Mouse (Mus musculus) Patski (cell line): Measurements from ENCODE around the gene Slc16a10. TPM values are rescaled to one million over a fixed set of nuclear protein-coding genes. Genes with fewer than 3 reads are reported as not detected.

Experiments used
- ATAC-seq: fragments of 100-300 bp; one replicate; pipeline ENCODE4 v1.8.0; 2021
- CTCF ChIA-PET: fragments of 350-600 bp; sonication (Branson Sonifier 250); formaldehyde crosslinking; loops from one replicate; lab custom pipeline; 2022; ENCODE audit warnings: inconsistent platforms; lab: Charles Lee
- POLR2A ChIA-PET: fragments of 350-600 bp; sonication (Branson Sonifier 250); formaldehyde crosslinking; loops from one replicate; lab custom pipeline; 2022; ENCODE audit warnings: antibody characterized with exemption, inconsistent platforms; lab: Charles Lee
- DNase-seq: peaks from one replicate; pipeline ENCODE4 v3.0.0-alpha.2; 2011; ENCODE audit warnings: low read depth, low spot score
- H3K27me3 ChIP-seq: fragments of 371-371 bp; one replicate; pipeline ENCODE4 v1.5.1; 2021
- CTCF ChIP-seq: fragments of 100-300 bp; IDR thresholded peaks from one replicate; pipeline ENCODE4 v1.5.1; 2021
- in situ Hi-C: fragments of 300-500 bp; cut with MboI; formaldehyde crosslinking; loops from 3 replicates; pipeline ENCODE4 v1.11.1; 2018; ENCODE audit warnings: low pct_unique_long_range_greater_than_20kb, mixed read lengths
- polyA plus RNA-seq: library from polyadenylated mRNA; unstranded; gene quantifications from one replicate; pipeline ENCODE4 v1.2.3, GENCODE M21; 2021

Slc16a10 gene
- polyA plus RNA-seq, 1 experiment from 2014 or later = 9.1 TPM

- no peak for ATAC-seq
- H3K27me3 ChIP-seq = no peaks in the 10 kb centered on the region
- POLR2A ChIA-PET = no interaction called here
- DNase-seq = no peak
- no peak for TF ChIP-seq CTCF
- in situ Hi-C loops = no loop called here
- CTCF ChIA-PET = interaction anchor here (1.0 to 1.6 kb wide), 3 partner anchors 80 to 178 kb away, joined by 3 read pairs; no protein-coding TSS in a partner anchor
These were observed 8.4 kb downstream of the Slc16a10 start for GRCm38 (mm10) chr10:40133636-40134035.

DNA sequence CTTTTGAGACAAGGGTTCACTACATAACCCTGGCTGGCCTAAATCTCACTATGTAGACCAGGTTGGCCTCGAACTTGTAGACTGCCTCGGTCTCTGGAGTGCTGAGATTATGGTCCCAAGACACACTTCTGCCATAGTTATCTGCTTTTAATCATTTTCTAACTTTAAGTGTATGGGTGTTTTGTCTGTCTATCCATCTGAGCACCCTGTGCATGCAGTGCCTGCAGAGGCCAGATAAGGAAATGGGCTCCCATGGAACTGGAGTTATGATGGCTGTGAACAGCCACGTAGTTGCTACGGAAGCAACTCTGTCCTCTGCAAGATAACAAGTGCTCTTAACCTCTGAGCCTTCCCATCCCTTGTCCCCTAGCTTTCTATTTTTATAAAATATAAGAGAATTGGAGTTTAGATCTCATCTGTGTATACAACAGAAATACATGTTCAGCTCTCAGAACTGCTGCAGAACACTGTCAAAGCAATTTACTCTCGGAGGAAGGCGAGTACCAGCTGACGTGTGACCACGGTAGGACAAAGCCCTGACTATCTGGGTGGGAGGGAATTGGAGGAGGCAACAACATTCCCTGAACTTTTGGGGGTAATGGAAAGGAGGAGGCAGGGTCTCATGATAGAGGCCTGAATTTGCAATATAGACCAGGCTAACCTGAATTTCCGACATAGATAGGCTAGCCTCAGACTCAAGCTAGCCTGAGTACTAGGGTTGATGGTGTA lies 10.2 kb downstream of the Slc16a10 start:
- TF ChIP-seq CTCF = no peak
- ChIA-PET CTCF (interaction anchor here (1.3 kb wide), 1 partner anchor 10 kb away, joined by 3 read pairs; no protein-coding TSS in a partner anchor), POLR2A (no interaction called here)
- no peak for ATAC-seq
- in situ Hi-C loops = no loop called here
- DNase-seq = no peak
- H3K27me3 ChIP-seq = no peaks in the 10 kb centered on the region

- CTCF ChIA-PET = interaction anchor here (1.0 to 1.7 kb wide), 2 partner anchors 67 to 82 kb away, joined by 3 to 5 read pairs; no protein-coding TSS in a partner anchor
- no peak for DNase-seq
- TF ChIP-seq CTCF = no peak
- H3K27me3 ChIP-seq = no peaks in the 10 kb centered on the region
- ATAC-seq = no peak
- in situ Hi-C loops = no loop called here
- POLR2A ChIA-PET = no interaction called here
These were observed 11.9 kb downstream of the Slc16a10 start for GRCm38 (mm10) chr10:40130126-40130525.

DNA sequence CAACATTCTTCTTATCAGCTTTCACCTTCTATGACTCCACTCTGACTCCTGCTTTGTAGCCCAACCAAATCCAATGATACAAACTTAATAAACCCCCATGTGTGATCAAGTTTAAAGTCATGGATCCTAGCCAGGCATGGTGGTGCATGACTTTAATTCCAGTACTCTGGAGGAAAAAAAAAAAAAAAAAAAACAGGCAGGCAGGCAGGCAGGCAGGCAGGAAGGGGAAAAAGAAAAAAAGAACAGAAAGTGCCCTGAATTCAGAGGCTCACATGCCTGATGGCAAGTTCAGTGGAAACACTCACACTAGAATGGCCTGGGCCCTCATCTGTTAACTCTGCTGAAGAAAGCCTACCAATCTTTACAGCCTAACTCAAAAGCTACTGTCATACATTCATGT lies 12.9 kb downstream of the Slc16a10 start:
- DNase-seq (no peak), ATAC-seq (no peak)
- ChIA-PET POLR2A (interaction anchor here (1.2 kb wide), 1 partner anchor 57 kb away, joined by 3 read pairs; no protein-coding TSS in a partner anchor), CTCF (interaction anchor here (0.7 to 1.3 kb wide), 2 partner anchors 74 to 83 kb away, joined by 3 to 4 read pairs; no protein-coding TSS in a partner anchor)
- in situ Hi-C loops = no loop called here
- no peaks in the 10 kb centered on the region for H3K27me3 ChIP-seq
- no peak for TF ChIP-seq CTCF

GRCm38 (mm10) chr10:40128497-40128896 lies 13.6 kb downstream of the Slc16a10 start:
- in situ Hi-C loops = no loop called here
- CTCF ChIA-PET = interaction anchor here (1.3 kb wide), 1 partner anchor 84 kb away, joined by 4 read pairs; no protein-coding TSS in a partner anchor
- DNase-seq (no peak), ATAC-seq (no peak)
- H3K27me3 ChIP-seq = no peaks in the 10 kb centered on the region
- POLR2A ChIA-PET = interaction anchor here (1.2 kb wide), 1 partner anchor 57 kb away, joined by 3 read pairs; no protein-coding TSS in a partner anchor
- TF ChIP-seq CTCF = no peak

GRCm38 (mm10) chr10:40125200-40125599 lies 16.9 kb downstream of the Slc16a10 start:
- POLR2A ChIA-PET = no interaction called here
- in situ Hi-C loops = no loop called here
- no peak for TF ChIP-seq CTCF
- DNase-seq (no peak), ATAC-seq (no peak)
- H3K27me3 ChIP-seq = no peaks in the 10 kb centered on the region
- CTCF ChIA-PET = no interaction called here

GRCm38 (mm10) chr10:40124570-40124969 lies 17.5 kb downstream of the Slc16a10 start:
- in situ Hi-C loops = no loop called here
- no peak for TF ChIP-seq CTCF
- POLR2A ChIA-PET = no interaction called here
- H3K27me3 ChIP-seq = no peaks in the 10 kb centered on the region
- CTCF ChIA-PET = interaction anchor here (1.0 kb wide), 1 partner anchor 61 kb away, joined by 3 read pairs; no protein-coding TSS in a partner anchor
- ATAC-seq (no peak), DNase-seq (no peak)

DNA sequence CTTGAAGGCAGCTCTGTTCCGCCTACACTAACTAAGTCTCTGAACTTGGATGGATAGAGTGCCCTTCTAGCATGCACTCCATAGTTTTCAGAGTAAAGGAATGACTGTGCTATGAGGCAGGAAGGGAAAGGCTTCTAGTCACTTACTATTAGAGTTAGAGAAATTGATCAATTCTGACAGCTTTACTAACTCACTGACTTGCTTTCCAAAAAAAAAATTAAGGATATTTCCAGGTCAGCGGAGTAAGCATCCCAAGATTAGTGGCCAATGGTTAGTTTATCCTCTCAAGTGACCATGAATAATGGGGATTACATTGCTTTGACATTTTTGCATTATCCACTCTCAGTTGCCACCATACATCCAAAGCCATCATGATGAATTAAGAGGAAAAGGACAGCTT lies 18.0 kb downstream of the Slc16a10 start:
- no peak for ATAC-seq

DNA sequence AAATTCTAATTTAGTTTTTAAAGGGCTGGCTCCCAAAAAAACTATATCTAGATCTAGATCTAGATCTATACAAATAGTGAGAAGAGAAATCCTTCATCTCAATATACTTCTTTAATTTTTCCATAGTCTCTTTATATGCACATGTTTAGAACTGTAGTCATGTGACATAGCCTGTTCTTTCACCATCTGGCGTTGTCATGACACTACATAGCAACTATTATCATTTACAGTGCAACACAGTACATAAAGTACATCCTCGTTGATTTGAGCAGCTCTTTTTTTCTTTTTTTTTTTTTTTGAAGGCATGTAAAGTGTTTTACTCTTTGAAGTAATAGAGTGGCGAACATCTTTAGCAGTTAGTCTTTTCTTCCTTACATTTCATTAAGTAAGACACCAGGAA lies 22.6 kb downstream of the Slc16a10 start:
- no peak for TF ChIP-seq CTCF
- no peak for ATAC-seq
- no peak for DNase-seq
- H3K27me3 ChIP-seq = no peaks in the 10 kb centered on the region
- ChIA-PET CTCF (interaction anchor here (0.8 to 1.2 kb wide), 2 partner anchors 16 to 33 kb away, joined by 3 to 4 read pairs; no protein-coding TSS in a partner anchor), POLR2A (no interaction called here)
- in situ Hi-C loops = no loop called here

More for the DNA sequence above, 18.0 kb downstream of the Slc16a10 start:
- in situ Hi-C loops = no loop called here
- POLR2A ChIA-PET = no interaction called here
- CTCF ChIA-PET = interaction anchor here (1.0 kb wide), 1 partner anchor 60 kb away, joined by 3 read pairs; no protein-coding TSS in a partner anchor
- TF ChIP-seq CTCF = no peak
- H3K27me3 ChIP-seq = no peaks in the 10 kb centered on the region
- DNase-seq = no peak

DNA sequence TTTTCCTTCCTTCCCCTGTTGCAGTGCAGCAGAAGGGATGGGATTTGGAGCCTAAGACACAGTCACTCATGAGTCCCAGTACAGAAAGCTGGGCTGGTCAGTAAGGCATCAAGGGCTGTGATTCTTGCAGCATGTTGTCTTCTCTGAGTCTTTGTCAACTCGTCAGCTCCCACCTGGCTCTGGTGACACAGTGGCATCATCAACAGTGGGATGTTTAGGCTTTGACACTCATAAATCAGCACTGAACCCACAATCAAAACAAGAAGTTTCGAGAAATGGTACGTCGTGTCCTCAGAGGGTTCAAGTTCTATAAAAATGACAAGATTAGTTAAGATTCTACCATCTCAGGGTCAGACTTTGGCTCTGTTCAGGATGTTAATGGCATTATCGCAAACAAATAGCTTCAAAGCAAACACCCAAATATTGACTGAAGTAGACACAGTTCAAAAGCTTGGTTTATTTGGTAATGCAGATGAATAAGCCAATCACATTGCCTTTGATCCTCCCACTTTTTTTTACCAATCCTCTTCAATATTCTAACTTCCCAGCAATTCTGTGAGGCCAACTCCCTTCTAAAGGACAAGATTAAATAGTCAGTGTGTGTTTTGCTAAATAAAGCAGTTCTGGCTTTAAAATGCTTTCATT lies 23.2 kb downstream of the Slc16a10 start:
- ChIA-PET CTCF (interaction anchor here (0.8 to 1.2 kb wide), 2 partner anchors 15 to 33 kb away, joined by 3 to 4 read pairs; no protein-coding TSS in a partner anchor), POLR2A (no interaction called here)
- no peak for TF ChIP-seq CTCF
- no peaks in the 10 kb centered on the region for H3K27me3 ChIP-seq
- in situ Hi-C loops = no loop called here
- DNase-seq (no peak), ATAC-seq (no peak)
